Mouse (Mus musculus): ENCODE measurements around the gene Pappa. TPM values are rescaled to one million over a fixed set of nuclear protein-coding genes. Genes with fewer than 3 reads are reported as not detected.
A peak's percentile ranks its signal among the peaks of the same experiment; 100 is the strongest.

Gene Pappa
- 0.11 and 0.15 TPM in 2 replicates for polyA plus RNA-seq (2016; fragmentation: Nextera tagmentation; extraction: Ambion mirVana)

DNA sequence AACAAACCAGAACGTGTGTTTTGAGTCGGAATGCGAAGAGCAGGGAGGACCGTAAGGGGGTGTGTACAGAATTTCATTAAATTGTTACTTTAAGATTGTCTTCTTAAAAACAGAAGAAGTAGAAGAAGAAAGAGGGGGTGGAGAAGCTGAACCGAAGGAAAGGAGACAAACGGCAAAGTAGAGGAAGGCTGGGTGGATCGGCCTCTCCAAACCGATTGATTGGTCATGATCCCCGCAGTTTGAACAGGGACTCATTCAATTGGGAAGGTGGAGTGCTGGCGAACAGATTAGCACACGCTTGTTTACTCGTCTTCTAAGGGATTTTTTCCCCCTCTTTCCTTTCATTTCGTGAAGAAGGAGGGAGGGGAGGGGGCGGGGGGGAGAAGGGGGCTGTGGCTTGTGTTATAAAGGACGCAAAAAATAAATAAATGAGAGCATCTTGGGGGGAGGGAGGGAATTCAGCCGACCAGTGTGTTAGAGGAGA is at the start of gene Pappa:
Gene Pappa, plus strand, starts transcription at position 434 of the 484 bp plus-strand sequence.
- under 1% methylated on average over 16 of the region's 16 CpGs for WGBS (ENCODE audit: insufficient replicate concordance)
- Histone ChIP-seq H3K4me3 (peak within 1 kb of the TSS; percentile 49), H3K9me3 (replicated peaks) (no peaks in the 10 kb centered on the region), H3K9ac (no peak within 1 kb of the TSS), H3K27me3 (replicated peaks) (peaks cover 52% of the 10 kb centered on the region), H3K4me1 (0 out of 2 replicates have a peak, but pooled peaks cover 4% of the 10 kb centered on the region), H3K4me2 (peak within 1 kb of the TSS; percentile 67), H3K27ac (no peak within 1 kb of the TSS), H3K36me3 (no peaks in the 10 kb centered on the region)
- no peak for ATAC-seq

GRCm38 (mm10) chr4:65077906-65078615 is 45.9 kb upstream of the Pappa start:
- no peaks in the 10 kb centered on the region for H3K36me3 ChIP-seq
- WGBS (ENCODE audit: insufficient replicate concordance), result 68% methylated on average over 6 of the region's 6 CpGs

GRCm38 (mm10) chr4:65086864-65087263 is 37.1 kb upstream of the Pappa start:
- Histone ChIP-seq H3K4me2 (no peak overlapping the region), H3K4me3 (no peak overlapping the region), H3K9ac (no peak overlapping the region), H3K4me1 (no peaks in the 10 kb centered on the region), H3K9me3 (replicated peaks) (no peaks in the 10 kb centered on the region), H3K27ac (no peak overlapping the region), H3K27me3 (replicated peaks) (no peaks in the 10 kb centered on the region), H3K36me3 (no peaks in the 10 kb centered on the region)
- 62% methylated on average over 1 of the region's 1 CpGs for WGBS (ENCODE audit: insufficient replicate concordance)
- ATAC-seq, result no peak

More at GRCm38 (mm10) chr4:65077906-65078615, 45.9 kb upstream of the Pappa start:
- Histone ChIP-seq H3K27ac (no peak overlapping the region), H3K27me3 (replicated peaks) (no peaks in the 10 kb centered on the region), H3K4me1 (no peaks in the 10 kb centered on the region), H3K4me3 (no peak overlapping the region), H3K9ac (no peak overlapping the region), H3K9me3 (replicated peaks) (no peaks in the 10 kb centered on the region), H3K4me2 (no peak overlapping the region)
- no peak for ATAC-seq

DNA sequence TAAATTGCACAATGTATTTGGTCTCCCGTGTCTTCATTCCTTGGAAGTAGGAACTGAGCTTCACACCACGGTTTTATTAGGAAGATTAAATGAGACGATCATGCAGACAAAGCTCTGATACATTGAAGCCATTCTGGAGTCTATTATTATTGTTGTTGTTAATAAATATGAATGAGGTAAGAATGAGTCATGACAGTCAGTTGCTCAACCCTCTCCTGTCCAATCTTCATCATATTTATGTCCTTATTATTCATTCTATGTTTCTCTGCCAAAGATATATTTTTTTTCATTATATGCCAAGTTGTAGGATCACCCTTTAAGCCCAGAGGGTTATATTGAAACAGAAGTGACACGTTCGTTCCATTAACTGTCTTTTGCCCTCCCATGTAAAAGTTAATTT is 36.4 kb upstream of the Pappa start:
- WGBS (ENCODE audit: insufficient replicate concordance), result 73% methylated on average over 5 of the region's 5 CpGs
- Histone ChIP-seq H3K36me3 (no peaks in the 10 kb centered on the region), H3K27me3 (replicated peaks) (no peaks in the 10 kb centered on the region), H3K9me3 (replicated peaks) (no peaks in the 10 kb centered on the region), H3K9ac (no peak overlapping the region), H3K4me2 (no peak overlapping the region), H3K27ac (no peak overlapping the region), H3K4me1 (no peaks in the 10 kb centered on the region), H3K4me3 (no peak overlapping the region)
- ATAC-seq, result no peak

GRCm38 (mm10) chr4:65092191-65092590 is 31.8 kb upstream of the Pappa start:
- no peak for ATAC-seq
- no peaks in the 10 kb centered on the region for H3K9me3 ChIP-seq (replicated peaks)
- no peaks in the 10 kb centered on the region for H3K4me1 ChIP-seq
- no peak overlapping the region for H3K4me2 ChIP-seq
- H3K9ac ChIP-seq, result no peak overlapping the region
- no peak overlapping the region for H3K27ac ChIP-seq
- H3K36me3 ChIP-seq, result no peaks in the 10 kb centered on the region
- no peak overlapping the region for H3K4me3 ChIP-seq
- 8% methylated on average over 1 of the region's 1 CpGs for WGBS (ENCODE audit: insufficient replicate concordance)
- no peaks in the 10 kb centered on the region for H3K27me3 ChIP-seq (replicated peaks)

- H3K9me3 ChIP-seq (replicated peaks), result no peaks in the 10 kb centered on the region
- ATAC-seq, result no peak
- H3K27ac ChIP-seq, result no peak overlapping the region
- H3K4me3 ChIP-seq, result no peak overlapping the region
- 28% methylated on average over 1 of the region's 1 CpGs for WGBS (ENCODE audit: insufficient replicate concordance)
- peaks cover 25% of the 10 kb centered on the region for H3K27me3 ChIP-seq (replicated peaks)
- no peak overlapping the region for H3K4me2 ChIP-seq
- no peak overlapping the region for H3K9ac ChIP-seq
- no peaks in the 10 kb centered on the region for H3K4me1 ChIP-seq
- H3K36me3 ChIP-seq, result no peaks in the 10 kb centered on the region
Observed at GRCm38 (mm10) chr4:65120329-65120728, 3.6 kb upstream of the Pappa start.

- WGBS (ENCODE audit: insufficient replicate concordance), result 0% methylated on average over 2 of the region's 2 CpGs
- ATAC-seq, result no peak
Observed at GRCm38 (mm10) chr4:65122841-65123240, 1.1 kb upstream of the Pappa start.

GRCm38 (mm10) chr4:65124369-65125151 is 586 bp downstream of the Pappa start:
- WGBS (ENCODE audit: insufficient replicate concordance), result 1% methylated on average over 53 of the region's 80 CpGs
- H3K9ac ChIP-seq, result no peak overlapping the region
- H3K4me1 ChIP-seq, result 0 out of 2 replicates have a peak, but pooled peaks cover 4% of the 10 kb centered on the region
- H3K27ac ChIP-seq, result no peak overlapping the region
- H3K4me2 ChIP-seq, result peak overlapping the region; percentile 67
- peak overlapping the region; percentile 49 for H3K4me3 ChIP-seq
- H3K36me3 ChIP-seq, result no peaks in the 10 kb centered on the region
- peaks cover 52% of the 10 kb centered on the region for H3K27me3 ChIP-seq (replicated peaks)
- H3K9me3 ChIP-seq (replicated peaks), result no peaks in the 10 kb centered on the region
- no peak for ATAC-seq

More at GRCm38 (mm10) chr4:65122841-65123240, 1.1 kb upstream of the Pappa start:
- no peaks in the 10 kb centered on the region for H3K36me3 ChIP-seq
- H3K27ac ChIP-seq, result no peak overlapping the region
- peaks cover 50% of the 10 kb centered on the region for H3K27me3 ChIP-seq (replicated peaks)
- 0 out of 2 replicates have a peak, but pooled peaks cover 4% of the 10 kb centered on the region for H3K4me1 ChIP-seq
- no peak overlapping the region for H3K4me2 ChIP-seq
- H3K9ac ChIP-seq, result no peak overlapping the region
- H3K4me3 ChIP-seq, result no peak overlapping the region
- no peaks in the 10 kb centered on the region for H3K9me3 ChIP-seq (replicated peaks)

- Histone ChIP-seq H3K4me2 (peak overlapping the region; percentile 67), H3K4me3 (peak overlapping the region; percentile 49), H3K9ac (no peak overlapping the region), H3K9me3 (replicated peaks) (no peaks in the 10 kb centered on the region), H3K4me1 (0 out of 2 replicates have a peak, but pooled peaks cover 4% of the 10 kb centered on the region), H3K27me3 (replicated peaks) (peaks cover 52% of the 10 kb centered on the region), H3K36me3 (no peaks in the 10 kb centered on the region), H3K27ac (no peak overlapping the region)
- 0 out of 2 replicates have a peak, but pooled peaks have one; percentile 44 for ATAC-seq
- WGBS (ENCODE audit: insufficient replicate concordance), result 1% methylated on average over 30 of the region's 30 CpGs
Observed at GRCm38 (mm10) chr4:65125341-65126332, 1.7 kb downstream of the Pappa start.

DNA sequence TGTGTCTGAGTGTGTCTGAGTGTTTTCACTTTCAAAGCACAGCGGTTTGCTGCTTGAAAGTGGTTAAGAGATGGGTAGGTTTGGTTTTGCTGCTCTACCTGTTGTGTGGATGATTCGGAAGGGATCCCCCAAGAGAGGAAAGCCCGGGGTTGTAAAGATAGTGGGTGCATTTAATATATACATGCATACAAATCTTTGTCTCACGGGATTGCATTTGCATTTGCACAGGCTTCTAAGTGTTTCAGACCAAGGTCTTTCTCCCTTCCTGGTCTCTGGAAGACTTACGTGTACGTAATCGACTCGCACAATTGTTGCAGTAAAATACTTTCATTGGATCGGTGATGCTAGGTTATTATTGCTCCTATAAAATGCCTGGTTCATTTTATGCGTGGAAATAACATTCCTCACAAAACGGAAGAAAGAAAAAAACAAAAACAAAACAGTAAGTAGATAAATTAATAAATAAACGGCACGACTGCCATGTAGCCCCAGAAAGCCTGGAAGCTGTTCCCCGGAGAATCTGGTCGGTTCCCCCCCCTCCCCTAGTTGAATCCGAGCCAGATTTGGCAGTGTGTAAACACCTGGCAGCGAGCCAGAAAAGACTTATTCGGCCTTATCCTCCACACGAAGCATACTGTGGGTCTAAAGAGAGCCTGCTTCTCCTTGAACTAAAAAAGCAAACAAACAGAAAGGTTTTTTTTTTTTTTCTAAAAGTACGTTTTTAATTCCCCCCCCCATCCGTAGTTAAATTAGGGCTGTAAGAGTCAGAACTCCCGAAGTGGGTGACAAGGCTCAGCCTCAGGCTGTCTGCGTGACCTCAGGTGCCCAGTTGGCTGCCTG is 2.7 kb downstream of the Pappa start:
- Histone ChIP-seq H3K9ac (no peak overlapping the region), H3K27me3 (replicated peaks) (peaks cover 52% of the 10 kb centered on the region), H3K4me1 (0 out of 2 replicates have a peak, but pooled peaks cover 4% of the 10 kb centered on the region), H3K27ac (no peak overlapping the region), H3K36me3 (no peaks in the 10 kb centered on the region), H3K4me3 (peak overlapping the region; percentile 49), H3K9me3 (replicated peaks) (no peaks in the 10 kb centered on the region), H3K4me2 (peak overlapping the region; percentile 67)
- 14% methylated on average over 23 of the region's 23 CpGs for WGBS (ENCODE audit: insufficient replicate concordance)
- no peak for ATAC-seq

All from liver, embryonic 12.5 days (tissue).